Mouse (Mus musculus) myocyte (in vitro differentiated cells): Measurements from ENCODE around the gene E2f4.

Experiments used
- CEBPB ChIP-seq: IDR thresholded peaks from 2 replicates; pipeline ENCODE4 v1.6.1; 2011; ENCODE audit warnings: mild to moderate bottlenecking, moderate library complexity; ENCODE audit not compliant: poor library complexity, insufficient read depth, severe bottlenecking
- E2F4 ChIP-seq: IDR thresholded peaks from one replicate; pipeline ENCODE4 v1.6.1; 2011; ENCODE audit warnings: mild to moderate bottlenecking, control low read depth, moderate library complexity; ENCODE audit not compliant: insufficient read depth
- MAX ChIP-seq: IDR thresholded peaks from one replicate; pipeline ENCODE4 v1.6.1; 2011; ENCODE audit warnings: low read depth, mild to moderate bottlenecking, control low read depth
- MYOD1 ChIP-seq, 3 experiments: IDR thresholded peaks; one replicate each; pipeline ENCODE4 v1.6.1; 2011; ENCODE audit warnings: control low read depth in 2 of 3, low read depth in 2 of 3, mild to moderate bottlenecking in 2 of 3, moderate library complexity in 1 of 3; ENCODE audit not compliant: insufficient read length in 2 of 3, control insufficient read depth in 1 of 3
- MYOG ChIP-seq, 3 experiments: IDR thresholded peaks; one replicate each; pipeline ENCODE4 v1.6.1; 2011; ENCODE audit warnings: control low read depth in 2 of 3, low read depth in 2 of 3, mild to moderate bottlenecking in 2 of 3; ENCODE audit not compliant: insufficient read length in 2 of 3, control insufficient read depth in 1 of 3, insufficient read depth in 1 of 3
- POLR2A ChIP-seq: IDR thresholded peaks from one replicate; pipeline ENCODE4 v1.6.1; 2011; ENCODE audit warnings: low read depth, mild to moderate bottlenecking, control low read depth, moderate library complexity; ENCODE audit not compliant: insufficient read length
- POLR2AphosphoS2 ChIP-seq: IDR thresholded peaks from one replicate; pipeline ENCODE4 v1.6.1; 2011; ENCODE audit warnings: low read depth, control low read depth; ENCODE audit not compliant: insufficient read length
- REST ChIP-seq: IDR thresholded peaks from one replicate; pipeline ENCODE4 v1.6.1; 2011; ENCODE audit warnings: mild to moderate bottlenecking, control low read depth, moderate library complexity; ENCODE audit not compliant: insufficient read depth, insufficient read length
- SRF ChIP-seq: IDR thresholded peaks from one replicate; pipeline ENCODE4 v1.6.1; 2011; ENCODE audit warnings: low read depth; ENCODE audit not compliant: control insufficient read depth, insufficient read length
- TCF12 ChIP-seq: IDR thresholded peaks from one replicate; pipeline ENCODE4 v1.6.1; 2011; ENCODE audit warnings: mild to moderate bottlenecking, control low read depth; ENCODE audit not compliant: poor library complexity, insufficient read depth, severe bottlenecking
- TCF3 ChIP-seq: IDR thresholded peaks from one replicate; pipeline ENCODE4 v1.6.1; 2011; ENCODE audit warnings: low read depth, control low read depth; ENCODE audit not compliant: insufficient read length
- USF1 ChIP-seq: IDR thresholded peaks from one replicate; pipeline ENCODE4 v1.6.1; 2011; ENCODE audit warnings: low read depth, mild to moderate bottlenecking, control low read depth, moderate library complexity

DNA sequence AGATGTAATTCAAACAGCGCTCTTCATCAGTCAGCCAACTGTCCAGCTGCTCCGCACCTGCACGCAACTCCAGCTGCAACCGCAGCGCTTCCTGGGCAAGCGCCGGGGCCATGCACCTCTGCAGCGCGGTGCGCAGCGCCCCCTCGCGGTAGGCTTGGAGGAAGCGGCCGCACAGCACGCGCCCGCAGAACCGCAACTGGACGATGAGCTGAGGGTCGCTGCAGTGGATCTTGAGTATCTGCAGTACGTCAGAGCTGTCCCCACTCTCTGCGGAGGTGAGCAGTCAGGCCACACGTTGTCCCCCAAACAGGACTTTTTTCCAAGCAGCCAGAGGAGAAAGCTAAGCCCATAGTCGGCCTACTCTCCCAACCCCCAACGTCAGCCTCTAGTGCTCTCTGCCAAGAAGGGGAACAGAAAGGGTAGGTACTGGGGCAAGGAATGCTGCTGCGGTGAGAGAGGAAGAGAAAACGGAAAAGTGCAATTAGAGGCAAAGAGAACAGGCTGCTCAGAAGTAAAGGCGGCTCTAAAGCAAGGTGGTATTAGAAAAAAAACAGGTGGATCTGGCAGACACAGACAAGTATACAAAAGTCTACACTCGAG lies 37.6 kb upstream of the E2f4 start:
- TF ChIP-seq E2F4 (no peak), POLR2A (no peak), MYOG (IDR thresholded peaks at IDR 0.05; ENCODE audit: control insufficient read depth in 1 of 3, insufficient read depth in 1 of 3, insufficient read length in 2 of 3, low read depth in 2 of 3) (no peak), POLR2AphosphoS2 (no peak), USF1 (no peak), SRF (no peak), MYOD1 (IDR thresholded peaks at IDR 0.05; ENCODE audit: control insufficient read depth in 1 of 3, insufficient read length in 2 of 3, low read depth in 2 of 3) (no peak), TCF12 (no peak), REST (no peak), MAX (no peak), TCF3 (no peak), CEBPB (no peak)
